Mouse (Mus musculus) erythroblast, embryonic 14.5 days (primary cell): ENCODE data around the gene Gm10553.
"Not testable (repeated sequence)": the region's sequence is repeated elsewhere in the genome, so short reads cannot be mapped to it uniquely, and the experiment has no call there.

Experiments
- GATA1 ChIP-seq: IDR thresholded peaks from 2 replicates; pipeline ENCODE4 v1.6.1; 2012; ENCODE audit warnings: low read length, inconsistent platforms, mixed read lengths
- TAL1 ChIP-seq: IDR thresholded peaks from 3 replicates; pipeline ENCODE4 v1.6.1; 2012; ENCODE audit warnings: low read length, inconsistent platforms, mixed read lengths

DNA sequence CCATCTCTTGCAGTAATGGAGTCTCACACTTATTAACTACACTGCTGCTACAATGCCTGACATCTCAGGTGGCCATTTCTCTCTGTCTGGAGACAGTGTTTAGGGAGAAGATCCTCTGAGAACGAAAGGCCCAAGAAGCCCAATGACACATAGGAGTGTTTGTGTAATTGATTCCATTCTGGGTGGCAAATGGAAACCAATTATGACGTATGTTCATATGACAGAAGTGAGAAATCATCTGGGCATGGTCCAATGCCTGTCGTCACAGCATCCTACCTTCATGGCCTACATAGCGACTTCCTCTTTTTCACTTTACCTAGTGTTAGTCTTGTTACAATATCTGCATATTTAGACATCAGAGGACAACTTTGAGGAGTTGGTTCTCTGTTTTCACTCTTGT, 1.8 kb downstream of the Gm10553 start:
- not testable (repeated sequence) for TF ChIP-seq TAL1, GATA1
